Mouse (Mus musculus) kidney, postnatal 4 days (tissue): Measurements from ENCODE around the gene 4833420G17Rik.
"Not testable (repeated sequence)": the region's sequence is repeated elsewhere in the genome, so short reads cannot be mapped to it uniquely, and the experiment has no call there.

ENCODE experiments used
- DNase-seq, 2 experiments: peaks; one replicate each; pipeline ENCODE4 v3.0.0; 2021; ENCODE audit warnings: mixed read lengths in 2 of 2

Gene 4833420G17Rik

GRCm38 (mm10) chr13:119462596-119463560 lies at the start of gene 4833420G17Rik:
Gene 4833420G17Rik (plus strand): TSS chr13:119462768.
- peak; percentile 90 to 93 for DNase-seq

DNA sequence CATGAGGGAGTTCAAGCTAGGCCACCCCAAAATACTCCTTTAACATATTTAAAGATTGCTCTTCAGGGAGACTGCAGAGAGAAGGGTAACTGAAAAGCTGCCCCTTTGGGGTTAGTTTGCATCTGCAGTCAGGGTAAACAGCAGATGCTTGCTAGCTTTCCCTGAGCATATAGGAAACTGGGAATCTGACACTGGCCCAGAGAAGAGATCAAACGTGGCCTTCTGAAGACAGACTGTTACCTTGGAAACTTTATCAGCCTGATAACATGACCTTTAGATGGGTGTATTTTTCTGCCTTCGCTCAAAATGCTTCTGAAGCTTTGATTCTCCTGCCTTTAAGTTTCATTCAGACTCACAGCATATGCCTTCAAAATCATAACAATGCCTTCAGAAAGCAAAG lies 49.5 kb upstream of the 4833420G17Rik start:
- DNase-seq: no peak

DNA sequence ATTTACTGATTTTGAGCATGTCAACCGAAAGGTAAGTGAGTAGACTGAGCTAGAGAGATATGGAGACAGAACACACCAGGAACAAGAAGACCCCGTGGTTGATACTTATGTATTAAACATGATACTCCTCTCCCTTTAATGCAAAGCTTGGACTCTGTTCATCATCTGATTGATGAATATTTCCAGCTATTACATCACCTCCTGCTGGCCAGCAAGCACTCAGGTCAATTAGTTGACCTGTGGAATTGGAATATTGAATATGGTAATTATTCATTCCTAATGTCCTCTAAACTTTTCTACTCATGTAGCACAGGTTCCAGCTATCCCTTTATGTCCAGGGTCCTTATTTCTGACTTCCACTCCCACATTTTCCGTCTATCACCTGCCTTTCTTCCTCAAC lies 44.1 kb upstream of the 4833420G17Rik start:
- no peak for DNase-seq

DNA sequence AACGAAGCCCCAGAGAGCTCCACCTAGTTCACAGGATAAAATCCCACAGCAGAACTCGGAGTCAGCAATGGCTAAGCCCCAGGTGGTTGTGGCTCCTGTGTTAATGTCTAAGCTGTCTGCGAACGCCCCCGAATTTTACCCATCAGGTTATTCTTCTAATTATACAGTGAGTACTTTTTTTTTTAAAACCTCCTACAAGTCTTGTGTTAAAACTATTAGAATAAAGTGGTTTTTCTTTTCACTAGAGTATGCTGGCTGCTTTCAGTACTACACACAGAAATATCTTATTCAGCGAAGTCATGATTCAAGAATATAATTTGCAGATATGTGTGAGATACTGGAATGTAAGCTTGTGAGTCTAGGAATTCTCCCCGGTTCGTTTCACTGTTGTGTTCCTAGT lies 32.4 kb upstream of the 4833420G17Rik start:
- peak; percentile 17 to 31 for DNase-seq

GRCm38 (mm10) chr13:119432041-119432440 lies 30.5 kb upstream of the 4833420G17Rik start:
- no peak for DNase-seq

DNA sequence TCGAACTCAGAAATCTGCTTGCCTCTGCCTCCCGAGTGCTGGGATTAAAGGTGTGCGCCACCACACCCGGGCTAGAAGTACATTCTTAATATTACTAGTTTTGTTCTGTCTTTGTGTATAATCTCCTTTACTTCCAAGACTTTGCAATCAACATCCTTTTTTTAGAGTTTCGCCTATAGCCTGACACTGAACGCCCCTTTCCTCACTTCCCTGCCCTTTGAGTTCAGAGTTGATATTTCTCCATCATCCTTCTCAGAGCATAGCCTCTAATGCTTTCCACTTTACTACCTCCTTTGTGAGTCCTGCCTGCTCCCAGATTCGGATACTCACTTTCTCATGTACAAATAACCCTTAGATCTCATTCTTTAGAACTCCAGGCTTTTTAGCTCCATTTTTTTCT lies 28.2 kb upstream of the 4833420G17Rik start:
- DNase-seq: no peak

DNA sequence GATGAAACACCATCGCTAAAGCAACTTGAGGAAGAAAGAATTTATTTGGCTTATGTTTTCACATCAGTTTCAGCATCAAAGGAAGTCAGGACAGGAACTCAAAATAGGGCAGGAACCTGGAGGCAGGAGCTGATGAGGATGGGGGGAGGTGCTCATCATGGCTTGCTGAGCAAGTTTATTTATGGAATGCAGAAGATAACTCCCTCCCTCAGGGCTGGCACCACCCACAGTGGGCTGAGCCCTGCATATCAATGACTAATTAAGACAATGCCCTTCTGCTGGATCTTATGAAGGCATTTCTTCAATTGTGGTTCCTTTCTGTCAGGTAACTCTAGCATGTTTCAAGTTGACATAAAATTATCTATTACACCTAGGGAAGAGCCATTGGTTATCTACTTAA lies 20.3 kb upstream of the 4833420G17Rik start:
- DNase-seq: no peak

DNA sequence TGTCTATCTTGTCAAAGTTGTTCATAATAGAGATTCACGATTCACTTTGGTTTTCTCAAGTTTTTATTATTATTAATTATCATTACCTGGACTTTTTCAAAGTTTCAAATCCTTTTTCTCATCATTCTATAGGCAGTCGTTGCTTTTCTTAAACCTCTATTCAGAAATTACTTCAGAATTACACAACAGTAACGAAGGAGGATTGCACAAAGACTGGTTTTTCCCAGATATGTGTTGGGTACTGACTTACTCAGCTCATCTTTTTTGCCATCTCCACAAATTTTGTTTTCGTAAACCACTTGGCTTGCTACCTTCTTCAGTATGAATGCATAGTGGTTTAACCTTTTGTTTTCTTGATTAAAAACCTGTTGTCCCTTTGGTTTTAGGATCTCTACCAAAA lies 9.0 kb upstream of the 4833420G17Rik start:
- DNase-seq: no peak

- no peak for DNase-seq
Observed at GRCm38 (mm10) chr13:119455082-119455481, 7.5 kb upstream of the 4833420G17Rik start.

DNA sequence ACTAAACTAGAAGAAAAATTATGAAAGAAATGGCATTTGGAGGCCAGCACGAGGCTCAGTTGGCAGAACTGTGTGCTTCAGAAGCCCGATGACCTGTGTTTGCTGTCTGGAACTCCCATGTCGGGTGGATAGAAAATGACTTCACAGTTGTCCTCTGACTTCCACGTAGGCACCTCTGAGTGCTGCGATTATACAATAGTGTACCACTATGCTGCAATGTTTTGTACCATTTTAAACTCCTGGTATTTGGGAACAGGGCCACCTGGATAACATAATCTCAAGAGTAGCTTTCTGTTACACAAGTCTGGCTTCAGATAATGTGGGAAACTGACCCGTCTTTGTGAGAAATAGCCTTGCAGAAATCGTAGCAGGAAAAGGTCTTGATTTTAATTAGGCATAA lies 6.2 kb upstream of the 4833420G17Rik start:
- no peak for DNase-seq

- peak; percentile 3 to 11 for DNase-seq
Observed at GRCm38 (mm10) chr13:119461900-119462595, 520 bp upstream of the 4833420G17Rik start.

GRCm38 (mm10) chr13:119476631-119477030 lies 14.1 kb downstream of the 4833420G17Rik start:
- DNase-seq: no peak

DNA sequence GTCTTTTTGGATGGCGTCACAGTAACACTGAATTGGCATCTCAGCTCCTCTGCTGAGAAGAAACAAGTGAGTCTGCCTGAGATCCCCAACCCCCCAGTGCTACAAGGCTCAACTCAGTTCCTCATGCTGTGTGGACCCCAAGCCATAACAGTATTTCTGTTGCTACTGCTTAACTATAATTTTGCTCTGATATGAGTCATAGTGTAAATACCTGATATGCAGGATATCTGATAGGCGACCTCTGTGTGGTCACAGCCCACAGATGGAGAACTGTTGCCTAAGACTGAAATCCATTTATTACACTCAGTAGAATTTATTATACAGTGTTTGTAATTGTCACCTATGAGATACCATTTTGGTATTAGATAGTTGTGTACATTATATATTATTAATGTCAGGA lies 15.2 kb downstream of the 4833420G17Rik start:
- no peak for DNase-seq

DNA sequence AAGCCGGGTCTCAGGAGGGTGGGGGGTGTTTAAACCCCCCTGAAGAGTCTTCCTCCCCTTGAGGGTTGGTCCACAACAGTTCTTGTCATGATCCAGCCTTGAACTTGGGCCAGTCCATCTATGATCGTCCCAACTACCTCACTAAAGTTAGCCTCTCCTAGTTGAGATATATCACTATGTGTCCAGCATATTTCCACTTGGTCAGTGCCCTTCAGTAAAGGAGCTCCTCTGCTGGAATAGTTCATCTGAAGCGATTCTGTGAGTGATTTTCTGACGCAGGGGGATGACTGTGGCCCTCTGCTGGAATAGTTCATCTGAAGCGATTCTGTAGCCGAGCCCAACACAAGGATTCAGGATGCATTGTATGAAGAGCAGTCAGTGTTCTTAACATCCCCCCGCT lies 24.8 kb downstream of the 4833420G17Rik start:
- no peak for DNase-seq

GRCm38 (mm10) chr13:119487880-119488580 lies 25.5 kb downstream of the 4833420G17Rik start, which contains the start of the genes Tmem267 and 3110070M22Rik:
Gene Tmem267 (plus strand): TSS chr13:119488039.
Gene 3110070M22Rik (minus strand): TSS chr13:119488383.
- DNase-seq: peak; percentile 88 to 95

DNA sequence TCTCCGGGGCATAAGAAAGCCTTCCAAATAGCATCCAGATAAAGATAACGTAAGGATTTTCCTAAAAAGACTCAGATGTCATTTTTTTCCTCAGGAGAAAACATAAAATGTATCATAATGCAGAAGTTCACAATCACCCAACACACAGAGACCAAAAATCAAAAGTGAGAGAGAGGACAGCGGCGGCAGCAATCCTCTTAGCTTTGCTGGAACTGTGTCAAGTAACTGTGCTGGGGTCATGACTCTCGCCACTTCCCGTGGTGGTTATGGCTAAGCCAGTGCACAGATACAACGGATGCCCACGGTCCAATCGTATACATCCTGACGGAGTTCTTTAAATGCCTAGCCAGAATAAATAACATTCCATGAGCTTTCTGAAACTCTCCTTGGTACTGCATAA lies 29.5 kb downstream of the 4833420G17Rik start:
- peak in 1 of 2 experiments; percentile 7 for DNase-seq

DNA sequence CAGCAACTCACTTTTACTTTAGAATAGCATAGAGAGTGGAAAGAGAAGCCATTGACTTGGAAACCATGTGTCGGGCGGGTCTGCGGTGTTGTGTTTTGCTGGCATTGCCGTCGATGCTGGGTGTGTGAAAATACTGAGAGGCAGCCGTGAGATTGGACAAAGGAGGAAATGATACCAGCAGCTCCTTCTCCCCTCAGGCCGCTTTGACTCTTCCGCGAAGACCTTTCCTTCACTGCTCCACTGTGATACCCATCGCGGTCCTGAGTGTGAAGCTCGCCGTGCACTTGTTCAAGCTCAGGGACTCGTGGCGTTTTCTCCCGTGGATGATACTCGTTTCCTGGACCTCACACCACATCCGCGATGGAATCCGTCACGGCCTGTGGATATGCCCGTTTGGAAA lies 32.4 kb downstream of the 4833420G17Rik start:
- DNase-seq: not testable (repeated sequence)
